9 mouse cellular contexts compared by ENCODE assay signal in the genomic region with DNA sequence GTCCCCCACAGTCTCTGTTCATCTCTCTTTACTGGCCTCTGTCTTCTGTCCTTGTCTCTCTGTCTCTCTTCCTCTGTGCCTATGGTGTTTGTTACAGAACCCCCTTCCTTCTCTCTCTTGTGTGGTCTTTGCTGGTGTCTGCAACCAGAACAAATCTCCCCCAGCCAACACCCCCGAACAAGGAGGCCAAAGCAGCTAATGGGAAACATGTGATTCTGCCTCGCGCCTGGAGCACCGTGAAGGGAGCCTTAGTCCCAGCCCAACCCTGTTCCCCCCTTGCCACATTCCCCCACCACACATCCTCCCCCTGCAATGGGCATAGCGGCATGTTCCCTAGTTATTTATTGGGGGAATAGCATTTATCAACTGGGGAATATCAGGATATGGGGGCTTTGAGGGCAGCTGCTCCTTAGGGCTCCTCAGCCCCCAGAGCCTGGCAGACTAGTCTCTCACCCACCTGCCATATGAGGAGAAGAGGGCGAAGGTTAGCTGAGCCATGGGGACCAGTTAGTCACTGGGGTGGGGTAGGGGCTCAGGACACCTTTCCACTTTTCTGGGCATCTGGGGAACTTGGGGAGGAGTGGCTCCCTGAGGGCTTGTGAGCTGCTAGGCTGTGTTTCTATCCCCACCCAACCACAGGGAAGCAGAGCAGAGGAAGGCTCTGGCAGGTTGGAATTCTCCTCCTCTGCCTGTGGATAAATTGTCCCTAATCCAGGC. TPM values are rescaled to one million over a fixed set of nuclear protein-coding genes. Genes with fewer than 3 reads are reported as not detected.
DNase-seq lines count a peak whose midpoint lies in the region; ATAC-seq and TF ChIP-seq lines count a peak whose summit lies in the region.
"Had no signal": no experiment of that assay in that cellular context is flagged by ENCODE, and none has a peak within 500 bp of the region (broad histone marks: within the 10 kb centered on the region; RNA-seq: fewer than 3 reads in every experiment).

No protein-coding gene starts in this region.

- peak overlapping the region; percentile 36; the same call in 1 of the 2 replicates for H3K9ac ChIP-seq in heart, embryonic 14.5 days (ENCODE audit: low read length)
- H3K9ac ChIP-seq in heart, postnatal 0 days (replicated peaks; ENCODE audit: low read depth, low read length) = no peak overlapping the region; the same call in 1 of the 2 replicates
- peak overlapping the region; percentile 25; the same call in 1 of the 2 replicates for H3K9ac ChIP-seq in midbrain, embryonic 12.5 days (replicated peaks)

- TF ChIP-seq CTCF in cortical plate, adult 2 months (IDR thresholded peaks at IDR 0.05; ENCODE audit: extremely low read depth, insufficient read depth, low read length) = no peak
- no peak for TF ChIP-seq CTCF in heart, postnatal 0 days (IDR thresholded peaks at IDR 0.05; ENCODE audit: low read depth)

- no peak for ATAC-seq in heart, embryonic 14.5 days (ENCODE audit: insufficient number of reproducible peaks, insufficient read depth, low FRiP score, low read depth)
- ATAC-seq in heart, postnatal 0 days (ENCODE audit: insufficient read depth, low read depth) = no peak
- no peak for ATAC-seq in midbrain, embryonic 12.5 days (ENCODE audit: low FRiP score, low read depth)
- no peak for ATAC-seq in monocyte, adult 5-6 weeks (replicated peaks; ENCODE audit: insufficient number of reproducible peaks, low FRiP score, low TSS enrichment, poor library complexity, severe bottlenecking)

- TF ChIP-seq POLR2A in cortical plate, adult 2 months (IDR thresholded peaks at IDR 0.05; ENCODE audit: extremely low read depth, insufficient read depth, low read length) = no peak

- TF ChIP-seq EP300 in heart, postnatal 0 days (IDR thresholded peaks at IDR 0.05; ENCODE audit: low read depth) = no peak

- H3K4me1 ChIP-seq in heart, embryonic 14.5 days (ENCODE audit: control insufficient read depth in 2 of 2, insufficient read depth in 2 of 2, low read length in 2 of 2) = peaks cover 61 to 97% of the 10 kb centered on the region in 2 experiments
- H3K4me1 ChIP-seq in cortical plate, adult 2 months (ENCODE audit: control insufficient read depth, insufficient read depth, low read length) = peaks cover 44% of the 10 kb centered on the region
- peaks cover 77% of the 10 kb centered on the region for H3K4me1 ChIP-seq in heart, postnatal 0 days (ENCODE audit: control insufficient read depth, insufficient read depth)
- peaks cover 70% of the 10 kb centered on the region for H3K4me1 ChIP-seq in midbrain, embryonic 12.5 days

- intact Hi-C loops in heart, postnatal 14 days (cut with DNase I) = no loop called here

- no peak for DNase-seq in heart, postnatal 14 days
- DNase-seq in heart, postnatal 0 days (ENCODE audit: low spot score) = no peak
- no peak for DNase-seq in adrenal gland, adult 8-10 months
- DNase-seq in ovary, adult 18-20 months (ENCODE audit: low spot score) = no peak

- H3K27me3 ChIP-seq in heart, embryonic 14.5 days (ENCODE audit: control insufficient read depth, insufficient read depth, low read length) = no peaks in the 10 kb centered on the region
- H3K27me3 ChIP-seq in heart, postnatal 0 days (ENCODE audit: control insufficient read depth, insufficient read depth, low read length) = no peaks in the 10 kb centered on the region
- peaks cover 14% of the 10 kb centered on the region for H3K27me3 ChIP-seq in midbrain, embryonic 12.5 days

- WGBS in heart, embryonic 14.5 days = 41% methylated on average over 6 of the region's 6 CpGs
- 52% methylated on average over 6 of the region's 6 CpGs for WGBS in heart, postnatal 0 days
- WGBS in midbrain, embryonic 12.5 days = 48% methylated on average over 6 of the region's 6 CpGs

- no peak overlapping the region for H3K4me3 ChIP-seq in heart, embryonic 14.5 days (ENCODE audit: control insufficient read depth in 1 of 2, insufficient read depth in 1 of 2, low read depth in 1 of 2, low read length in 2 of 2)
- H3K4me3 ChIP-seq in cortical plate, adult 2 months (ENCODE audit: insufficient read depth, low read length) = no peak overlapping the region
- H3K4me3 ChIP-seq in heart, postnatal 0 days (ENCODE audit: low read depth, low read length) = no peak overlapping the region
- H3K4me3 ChIP-seq in midbrain, embryonic 12.5 days = no peak overlapping the region

- peaks cover 12% of the 10 kb centered on the region for H3K36me3 ChIP-seq in heart, embryonic 14.5 days (ENCODE audit: control insufficient read depth, insufficient read depth, low read length)
- H3K36me3 ChIP-seq in heart, postnatal 0 days (replicated peaks; ENCODE audit: control insufficient read depth, insufficient read depth, low read length) = 0 out of 2 replicates have a peak, but pooled peaks cover 8% of the 10 kb centered on the region
- peaks cover 4% of the 10 kb centered on the region; the same call in 1 of the 2 replicates for H3K36me3 ChIP-seq in midbrain, embryonic 12.5 days

- no peaks in the 10 kb centered on the region for H3K9me3 ChIP-seq in heart, embryonic 14.5 days (ENCODE audit: control insufficient read depth, low read length)
- no peaks in the 10 kb centered on the region for H3K9me3 ChIP-seq in heart, postnatal 0 days (replicated peaks; ENCODE audit: control insufficient read depth, low read length)
- H3K9me3 ChIP-seq in midbrain, embryonic 12.5 days = no peaks in the 10 kb centered on the region
- H3K9me3 ChIP-seq: G1E had no signal

- H3K27ac ChIP-seq in heart, embryonic 14.5 days (replicated peaks in 1 of 2; ENCODE audit: control insufficient read depth in 1 of 2, insufficient read depth in 1 of 2, low read depth in 2 of 2, low read length in 2 of 2) = peak overlapping the region; percentile 33 to 96; a peak in 3 of 4 replicates
- peak overlapping the region; percentile 10; the same call in 1 of the 2 replicates for H3K27ac ChIP-seq in cortical plate, adult 2 months (ENCODE audit: insufficient read depth, low read length)
- peak overlapping the region; percentile 41 for H3K27ac ChIP-seq in heart, postnatal 0 days (ENCODE audit: low read depth)
- H3K27ac ChIP-seq in midbrain, embryonic 12.5 days (replicated peaks) = peak overlapping the region; percentile 61

- H3K4me2 ChIP-seq in heart, embryonic 14.5 days (ENCODE audit: low read length) = no peak overlapping the region
- H3K4me2 ChIP-seq in heart, postnatal 0 days (ENCODE audit: low read depth, low read length) = no peak overlapping the region
- 0 out of 2 replicates have a peak overlapping the region, but pooled peaks have one; percentile 1 for H3K4me2 ChIP-seq in midbrain, embryonic 12.5 days (replicated peaks)

RNA-seq across cellular contexts. Expression of a gene that starts 41.1 kb away (rescaled TPM):
- 7.1 and 9.0 TPM in 2 replicates for polyA plus RNA-seq in heart, embryonic 14.5 days (2014; fragmentation: Nextera tagmentation; extraction: Ambion mirVana)
- 10 to 100 TPM; 55.2 to 59.1 TPM for total RNA-seq in heart, postnatal 14 days (2021)
- polyA plus RNA-seq in cortical plate, adult 2 months (2012; rRNA removed) = 23.8 and 26.4 TPM in 2 replicates
- 40.5 and 57.2 TPM in 2 replicates for total RNA-seq in heart, postnatal 0 days (2014; rRNA removed; ENCODE audit: low replicate concordance)
- 4.6 and 5.2 TPM in 2 replicates for polyA plus RNA-seq in heart, postnatal 0 days (2015; fragmentation: Nextera tagmentation; extraction: Ambion mirVana)
- polyA plus RNA-seq in midbrain, embryonic 12.5 days (2016; fragmentation: Nextera tagmentation; extraction: Ambion mirVana) = 8.9 and 9.1 TPM in 2 replicates
- total RNA-seq in monocyte, adult 5-6 weeks (2017) = 2.8 to 13.7 TPM (median 3.3 TPM) in 3 replicates
- total RNA-seq in adrenal gland, adult 8-10 months (2022) = 100 to 1,000 TPM in 1 of 4 experiments, 10 to 100 TPM in 3; 72.0 to 109 (median 82.9) TPM

Comparison
In these comparisons a context has a peak if more than half of its experiments do, and no peak if none do; other contexts are left out.
1. H3K27ac ChIP-seq: peak in every context shown above with its lines; median percentile 64 in heart, embryonic 14.5 days; 61 in midbrain, embryonic 12.5 days; 41 in heart, postnatal 0 days; 10 in cortical plate, adult 2 months.